ENCODE assay signal across 11 mouse cellular contexts in genomic region chr2:167367325-167367724, GRCm38 (mm10). TPM values are rescaled to one million over a fixed set of nuclear protein-coding genes. Genes with fewer than 3 reads are reported as not detected.
A peak's percentile ranks its signal among the peaks of the same experiment; 100 is the strongest.
DNase-seq lines count a peak whose midpoint lies in the region; ATAC-seq and TF ChIP-seq lines count a peak whose summit lies in the region.
"Had no signal": no experiment of that assay in that cellular context is flagged by ENCODE, and none has a peak within 500 bp of the region (broad histone marks: within the 10 kb centered on the region; RNA-seq: fewer than 3 reads in every experiment).

No protein-coding gene starts in this region.

- no peak for DNase-seq in lung, postnatal 25 days (ENCODE audit: low spot score)
- no peak for DNase-seq in ES-E14 (ENCODE audit: low read depth, low spot score)
- DNase-seq in thymus, postnatal 14 days = peak; percentile 43
- no peak for DNase-seq in gastrocnemius, postnatal 4 days (ENCODE audit: low spot score in 2 of 2)
- DNase-seq in cerebellum, adult 11 months = no peak
- no peak for DNase-seq in cerebellum, postnatal 25 days
- DNase-seq: liver, embryonic 13.5 days had no signal

- no peak overlapping the region for H3K4me3 ChIP-seq in lung, embryonic 15.5 days
- H3K4me3 ChIP-seq in ES-E14 (ENCODE audit: insufficient read depth in 1 of 2, low read depth in 1 of 2, low read length in 2 of 2, poor library complexity in 1 of 2, severe bottlenecking in 1 of 2) = no peak overlapping the region; a peak in 1 of 4 replicates
- H3K4me3 ChIP-seq in liver, embryonic 15.5 days (replicated peaks) = no peak overlapping the region
- H3K4me3 ChIP-seq: liver, embryonic 13.5 days had no signal

- H3K9ac ChIP-seq in lung, embryonic 15.5 days = no peak overlapping the region
- peak overlapping the region; percentile 40; the same call in 1 of the 2 replicates for H3K9ac ChIP-seq in ES-E14 (ENCODE audit: insufficient read depth, low read depth, low read length, poor library complexity, severe bottlenecking)
- no peak overlapping the region for H3K9ac ChIP-seq in liver, embryonic 15.5 days
- H3K9ac ChIP-seq: liver, embryonic 13.5 days had no signal

- no peak for ATAC-seq in lung, embryonic 15.5 days (ENCODE audit: borderline replicate concordance, extremely low read depth, low FRiP score, low TSS enrichment)
- peak; percentile 29; the same call in 1 of the 2 replicates for ATAC-seq in liver, embryonic 15.5 days (ENCODE audit: insufficient read depth)
- ATAC-seq: forebrain, embryonic 14.5 days; intestine, postnatal 0 days had no signal

- no peak overlapping the region for H3K27ac ChIP-seq in lung, embryonic 15.5 days
- no peak overlapping the region; the same call in 1 of the 2 replicates for H3K27ac ChIP-seq in ES-E14 (ENCODE audit: insufficient read depth, low read depth, low read length, poor library complexity, severe bottlenecking)
- peak overlapping the region; percentile 45; the same call in 1 of the 2 replicates for H3K27ac ChIP-seq in liver, embryonic 15.5 days (replicated peaks)

- in situ Hi-C loops in ES-E14 (cut with MboI; ENCODE audit: low sequenced_read_pairs in 2 of 2, unreplicated experiment in 2 of 2) = no loop called here

- H3K4me1 ChIP-seq in lung, embryonic 15.5 days = peaks cover 6% of the 10 kb centered on the region
- H3K4me1 ChIP-seq in ES-E14 (ENCODE audit: control insufficient read depth in 2 of 2, insufficient read depth in 2 of 2, low read length in 2 of 2, poor library complexity in 1 of 2) = peaks cover 0 to 8% of the 10 kb centered on the region in 2 experiments; a peak in 2 of 4 replicates
- H3K4me1 ChIP-seq in liver, embryonic 15.5 days (replicated peaks) = peaks cover 8% of the 10 kb centered on the region; the same call in 1 of the 2 replicates

- H3K9me3 ChIP-seq in lung, embryonic 15.5 days = no peaks in the 10 kb centered on the region
- no peaks in the 10 kb centered on the region for H3K9me3 ChIP-seq in ES-E14 (ENCODE audit: control insufficient read depth, insufficient read depth, low read depth, low read length)
- no peaks in the 10 kb centered on the region for H3K9me3 ChIP-seq in liver, embryonic 15.5 days (replicated peaks)

- no peaks in the 10 kb centered on the region for H3K27me3 ChIP-seq in lung, embryonic 15.5 days
- peaks cover 8% of the 10 kb centered on the region; the same call in 1 of the 2 replicates for H3K27me3 ChIP-seq in liver, embryonic 15.5 days

- H3K36me3 ChIP-seq in lung, embryonic 15.5 days = no peaks in the 10 kb centered on the region
- H3K36me3 ChIP-seq in ES-E14 (ENCODE audit: control insufficient read depth, insufficient read depth, low read length, poor library complexity, severe bottlenecking) = no peaks in the 10 kb centered on the region
- H3K36me3 ChIP-seq in liver, embryonic 15.5 days (replicated peaks) = no peaks in the 10 kb centered on the region
- H3K36me3 ChIP-seq: liver, embryonic 13.5 days had no signal

- peak overlapping the region; percentile 23; the same call in 1 of the 2 replicates for H3K4me2 ChIP-seq in lung, embryonic 15.5 days
- peak overlapping the region; percentile 40; the same call in 1 of the 2 replicates for H3K4me2 ChIP-seq in liver, embryonic 15.5 days

- WGBS in lung, embryonic 15.5 days = 26% methylated on average over 7 of the region's 7 CpGs
- WGBS in liver, embryonic 15.5 days (ENCODE audit: insufficient replicate concordance) = 2% methylated on average over 7 of the region's 7 CpGs

TF ChIP-seq in ES-E14, 5 proteins besides CTCF, POLR2A, EP300 and RAD21:
- TF ChIP-seq CHD2 (IDR thresholded peaks at IDR 0.05; ENCODE audit: low read depth, low read length) = no peak
- no peak for TF ChIP-seq ZC3H11A (IDR thresholded peaks at IDR 0.05; ENCODE audit: borderline replicate concordance, low read depth, low read length)
- no peak for TF ChIP-seq HCFC1 (IDR thresholded peaks at IDR 0.05; ENCODE audit: borderline replicate concordance, insufficient read depth, low read length)
- TF ChIP-seq ZNF384 (IDR thresholded peaks at IDR 0.05; ENCODE audit: low read depth, low read length) = no peak
- TF ChIP-seq MAFK (IDR thresholded peaks at IDR 0.05; ENCODE audit: insufficient read depth, low read depth, low read length) = no peak

RNA-seq across cellular contexts. Expression of gene B4galt5, which starts 18.3 kb away (rescaled TPM):
- polyA plus RNA-seq in lung, embryonic 15.5 days (2015; fragmentation: Nextera tagmentation; extraction: Ambion mirVana) = 13.6 and 15.8 TPM in 2 replicates
- 40.5 and 61.7 TPM in 2 replicates for total RNA-seq in ES-E14 (2012; rRNA removed)
- 2.4 TPM in 2 replicates for polyA plus RNA-seq in liver, embryonic 15.5 days (2015; fragmentation: Nextera tagmentation; extraction: Ambion mirVana)
- 10 to 100 TPM; 40.0 to 41.0 TPM for total RNA-seq in gastrocnemius, postnatal 4 days (2021)

RNA-seq across cellular contexts. Expression of gene Slc9a8, which starts 54.2 kb away (rescaled TPM):
- polyA plus RNA-seq in lung, embryonic 15.5 days (2015; fragmentation: Nextera tagmentation; extraction: Ambion mirVana) = 20.3 and 21.4 TPM in 2 replicates
- 38.6 and 54.4 TPM in 2 replicates for total RNA-seq in ES-E14 (2012; rRNA removed)
- 12.7 and 15.2 TPM in 2 replicates for polyA plus RNA-seq in liver, embryonic 15.5 days (2015; fragmentation: Nextera tagmentation; extraction: Ambion mirVana)
- 10 to 100 TPM; 28.4 to 32.3 TPM for total RNA-seq in gastrocnemius, postnatal 4 days (2021)
